Mouse (Mus musculus): ENCODE data around the gene Ascl2. TPM values are rescaled to one million over a fixed set of nuclear protein-coding genes. Genes with fewer than 3 reads are reported as not detected.
A peak's percentile ranks its signal among the peaks of the same experiment; 100 is the strongest.

The Ascl2 gene
- polyA plus RNA-seq (2016; fragmentation: Nextera tagmentation; extraction: Ambion mirVana): 0.17 and 0.40 TPM in 2 replicates

DNA sequence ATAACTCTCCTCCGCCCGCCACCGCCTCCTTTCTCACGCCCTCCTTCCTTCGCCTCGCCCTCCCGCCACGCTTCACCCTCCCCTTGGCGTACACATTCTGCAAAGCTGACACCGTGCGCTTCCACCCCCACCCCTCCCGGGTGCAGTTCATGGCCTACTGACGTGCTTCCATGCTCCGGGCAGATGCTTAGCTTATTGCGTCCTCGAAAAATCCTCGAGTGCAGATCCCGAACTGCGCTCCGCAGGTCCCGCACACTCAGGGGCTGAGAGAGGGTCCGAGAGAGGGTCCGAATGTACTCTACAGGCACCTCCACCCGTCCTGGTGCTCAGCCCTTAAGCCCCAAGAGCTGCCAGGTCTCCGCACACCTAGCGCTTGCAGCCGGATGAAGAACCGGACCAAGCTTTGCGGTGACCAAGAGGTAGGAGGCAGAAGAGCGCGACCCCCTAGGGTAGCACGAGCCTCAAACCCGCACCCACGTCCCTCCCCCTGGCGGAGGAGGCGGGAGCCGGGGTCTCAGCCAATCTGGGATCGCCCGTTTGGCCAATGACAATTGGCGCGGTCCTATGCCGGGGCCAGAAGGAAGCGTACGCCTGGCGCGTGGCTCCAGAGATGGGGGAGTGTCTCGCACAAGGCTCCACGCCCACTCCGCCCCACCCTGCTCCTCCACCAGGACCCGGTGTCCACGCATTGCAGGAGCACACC lies at the start of gene Ascl2:
Gene Ascl2 (minus strand): TSS at position 456 of the 703 bp plus-strand sequence.
- H3K4me2 ChIP-seq: peak within 1 kb of the TSS; percentile 83
- H3K27me3 ChIP-seq: peaks cover 86% of the 10 kb centered on the region
- H3K4me3 ChIP-seq (replicated peaks): peak within 1 kb of the TSS; percentile 46
- 1% methylated on average over 51 of the region's 51 CpGs for WGBS
- H3K27ac ChIP-seq: no peak within 1 kb of the TSS
- no peaks in the 10 kb centered on the region for H3K36me3 ChIP-seq (replicated peaks)
- H3K9me3 ChIP-seq: no peaks in the 10 kb centered on the region
- H3K9ac ChIP-seq: peak within 1 kb of the TSS; percentile 29; the same call in 1 of the 2 replicates
- H3K4me1 ChIP-seq: peaks cover 32% of the 10 kb centered on the region
- ATAC-seq (ENCODE audit: low FRiP score): peak; percentile 21; the same call in 1 of the 2 replicates

DNA sequence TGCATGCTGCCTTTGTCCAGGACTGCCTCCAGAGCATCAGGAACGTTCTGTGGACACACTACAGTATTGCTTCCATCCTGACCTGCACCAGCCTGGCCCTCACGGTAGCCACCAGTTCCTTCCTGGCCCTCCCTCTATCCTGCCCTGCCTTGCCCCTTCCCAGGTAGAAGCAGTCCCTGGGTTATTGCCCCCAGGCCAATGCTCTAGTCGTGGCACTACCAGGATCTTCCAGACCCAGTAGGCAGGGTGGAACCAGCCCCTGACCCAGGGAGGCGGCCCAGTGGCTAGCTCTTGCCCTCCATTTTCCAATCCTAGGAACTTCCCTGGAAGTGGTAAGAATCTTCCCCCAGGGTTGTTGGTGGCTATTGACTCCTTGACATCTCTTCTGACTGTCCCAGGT lies 48.1 kb upstream of the Ascl2 start:
- Histone ChIP-seq H3K4me2 (no peak overlapping the region), H3K27me3 (no peaks in the 10 kb centered on the region), H3K27ac (no peak overlapping the region), H3K9ac (no peak overlapping the region), H3K9me3 (no peaks in the 10 kb centered on the region), H3K4me1 (peaks cover 12% of the 10 kb centered on the region), H3K36me3 (replicated peaks) (no peaks in the 10 kb centered on the region), H3K4me3 (replicated peaks) (no peak overlapping the region)
- ATAC-seq (ENCODE audit: low FRiP score): no peak
- WGBS: 68% methylated on average over 4 of the region's 4 CpGs

DNA sequence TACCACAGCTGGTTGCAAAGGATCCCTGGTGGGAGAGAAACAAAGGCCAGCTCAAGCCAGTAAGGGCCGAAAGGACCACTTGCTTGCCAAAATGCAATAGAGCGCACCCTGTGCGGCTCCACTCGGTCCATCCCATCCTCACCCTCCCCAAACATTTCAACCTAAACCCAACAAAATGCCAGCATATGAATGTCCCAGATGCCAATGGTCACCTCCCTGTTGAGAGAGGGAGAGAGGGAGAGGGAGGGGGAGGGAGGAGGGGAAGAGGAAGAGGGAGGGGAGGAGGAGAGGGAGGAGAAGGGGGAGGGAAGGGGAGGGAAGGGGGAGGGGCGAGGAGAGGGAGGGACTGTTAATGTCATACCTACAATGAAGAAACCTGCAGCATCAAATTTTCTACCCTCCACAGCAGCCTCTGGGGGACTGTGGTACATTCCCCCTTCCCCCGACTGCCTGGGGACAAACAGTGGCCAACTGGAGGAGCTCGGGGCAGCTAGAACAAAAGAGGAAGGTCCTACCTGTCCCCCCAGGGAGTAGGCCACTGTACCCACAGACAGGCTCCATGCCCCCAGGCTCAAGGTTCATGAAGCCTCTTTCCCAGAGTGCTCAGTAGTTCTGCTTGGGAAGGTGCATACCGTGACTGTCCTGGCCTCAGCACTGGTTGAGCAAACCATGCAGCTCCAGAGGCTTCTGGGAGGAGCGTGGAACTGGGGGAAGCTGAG lies 47.5 kb upstream of the Ascl2 start:
- no peaks in the 10 kb centered on the region for H3K27me3 ChIP-seq
- 44% methylated on average over 9 of the region's 9 CpGs for WGBS
- H3K9me3 ChIP-seq: no peaks in the 10 kb centered on the region
- no peak overlapping the region for H3K4me2 ChIP-seq
- no peak overlapping the region for H3K9ac ChIP-seq
- no peak overlapping the region for H3K4me3 ChIP-seq (replicated peaks)
- peaks cover 14% of the 10 kb centered on the region for H3K4me1 ChIP-seq
- no peak for ATAC-seq (ENCODE audit: low FRiP score)
- no peak overlapping the region for H3K27ac ChIP-seq
- no peaks in the 10 kb centered on the region for H3K36me3 ChIP-seq (replicated peaks)

GRCm38 (mm10) chr7:143015755-143016423 lies 46.8 kb upstream of the Ascl2 start:
- Histone ChIP-seq H3K4me2 (no peak overlapping the region), H3K27ac (no peak overlapping the region), H3K9me3 (no peaks in the 10 kb centered on the region), H3K9ac (no peak overlapping the region), H3K27me3 (no peaks in the 10 kb centered on the region), H3K36me3 (replicated peaks) (no peaks in the 10 kb centered on the region), H3K4me3 (replicated peaks) (no peak overlapping the region), H3K4me1 (peaks cover 14% of the 10 kb centered on the region)
- 9% methylated on average over 1 of the region's 1 CpGs for WGBS
- ATAC-seq (ENCODE audit: low FRiP score): no peak

DNA sequence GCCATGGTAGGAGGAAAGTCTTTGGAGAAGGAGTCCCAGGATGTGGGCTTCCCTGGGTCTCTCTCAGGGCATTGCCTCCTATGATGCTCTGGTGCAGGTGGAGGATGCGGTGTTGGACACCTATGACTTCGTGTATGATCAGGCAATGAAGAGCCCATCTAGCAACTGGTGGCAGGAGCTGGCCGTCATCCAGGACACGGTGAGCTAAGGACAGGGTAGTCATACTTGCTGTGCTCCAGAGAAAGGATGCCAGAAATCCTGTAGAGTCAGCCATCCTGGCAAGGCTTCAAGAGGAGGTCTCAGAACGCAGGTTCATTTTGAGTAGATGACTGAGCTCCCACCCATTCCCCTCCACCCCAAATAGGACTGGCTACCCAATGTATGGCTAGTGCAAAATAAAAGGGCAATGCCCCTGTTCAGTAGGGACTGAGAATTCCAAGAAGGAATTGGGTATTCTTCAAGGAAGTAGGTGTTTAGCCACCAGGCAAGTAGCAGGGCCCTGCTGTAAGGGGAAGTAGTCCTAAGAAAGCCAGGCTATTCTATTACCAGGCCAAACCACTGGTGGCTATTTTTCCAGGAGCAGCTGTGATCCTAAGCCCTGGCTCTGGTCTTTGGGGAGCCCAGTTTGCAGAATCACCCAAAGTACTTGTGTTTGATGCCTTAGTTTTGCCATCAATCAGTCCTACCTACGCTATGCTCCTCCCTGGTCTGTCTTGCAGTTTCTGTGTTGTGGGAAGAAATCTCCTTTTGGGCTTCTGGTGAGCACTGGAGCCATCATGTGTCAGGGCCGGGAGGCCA lies 46.0 kb upstream of the Ascl2 start:
- Histone ChIP-seq H3K4me3 (replicated peaks) (no peak overlapping the region), H3K27me3 (no peaks in the 10 kb centered on the region), H3K9ac (no peak overlapping the region), H3K4me1 (peaks cover 14% of the 10 kb centered on the region), H3K4me2 (no peak overlapping the region), H3K9me3 (no peaks in the 10 kb centered on the region), H3K36me3 (replicated peaks) (no peaks in the 10 kb centered on the region), H3K27ac (no peak overlapping the region)
- WGBS: 86% methylated on average over 7 of the region's 7 CpGs
- ATAC-seq (ENCODE audit: low FRiP score): no peak

GRCm38 (mm10) chr7:143013420-143014178 lies 44.5 kb upstream of the Ascl2 start:
- Histone ChIP-seq H3K9ac (no peak overlapping the region), H3K9me3 (no peaks in the 10 kb centered on the region), H3K4me3 (replicated peaks) (no peak overlapping the region), H3K4me2 (no peak overlapping the region), H3K27ac (no peak overlapping the region), H3K36me3 (replicated peaks) (no peaks in the 10 kb centered on the region), H3K4me1 (peaks cover 17% of the 10 kb centered on the region), H3K27me3 (no peaks in the 10 kb centered on the region)
- no peak for ATAC-seq (ENCODE audit: low FRiP score)
- WGBS: 70% methylated on average over 8 of the region's 8 CpGs

- Histone ChIP-seq H3K36me3 (replicated peaks) (no peaks in the 10 kb centered on the region), H3K4me1 (peaks cover 17% of the 10 kb centered on the region), H3K27ac (no peak overlapping the region), H3K4me3 (replicated peaks) (no peak overlapping the region), H3K9ac (no peak overlapping the region), H3K27me3 (no peaks in the 10 kb centered on the region), H3K9me3 (no peaks in the 10 kb centered on the region), H3K4me2 (no peak overlapping the region)
- WGBS: 75% methylated on average over 5 of the region's 5 CpGs
- ATAC-seq (ENCODE audit: low FRiP score): no peak
Measured at GRCm38 (mm10) chr7:143012230-143012875, 43.3 kb upstream of the Ascl2 start.

DNA sequence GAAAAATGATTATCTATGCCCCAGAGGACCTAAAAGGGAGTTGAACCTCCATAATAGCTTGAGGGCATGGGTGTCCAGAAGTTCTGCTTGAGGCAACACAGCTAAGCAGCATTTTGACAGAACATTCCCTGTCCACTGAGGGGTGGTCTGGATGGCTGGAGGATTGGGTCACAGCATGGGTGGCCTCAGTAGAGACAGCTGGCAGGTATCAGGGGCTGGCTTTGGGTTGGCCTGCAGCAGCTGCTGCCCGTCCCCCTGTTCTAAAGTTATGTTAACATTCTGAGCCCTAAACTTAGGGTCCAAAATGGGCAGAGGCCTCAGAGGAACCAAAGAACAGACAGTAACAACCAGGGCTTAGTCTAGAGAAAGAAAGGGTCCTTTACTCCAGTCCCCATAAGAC lies 42.2 kb upstream of the Ascl2 start:
- H3K4me1 ChIP-seq: peaks cover 15% of the 10 kb centered on the region
- 80% methylated on average over 1 of the region's 1 CpGs for WGBS
- no peak overlapping the region for H3K4me3 ChIP-seq (replicated peaks)
- H3K27ac ChIP-seq: no peak overlapping the region
- H3K9ac ChIP-seq: no peak overlapping the region
- no peaks in the 10 kb centered on the region for H3K36me3 ChIP-seq (replicated peaks)
- no peak overlapping the region for H3K4me2 ChIP-seq
- no peaks in the 10 kb centered on the region for H3K9me3 ChIP-seq
- H3K27me3 ChIP-seq: no peaks in the 10 kb centered on the region
- no peak for ATAC-seq (ENCODE audit: low FRiP score)

- Histone ChIP-seq H3K9ac (no peak overlapping the region), H3K27ac (no peak overlapping the region), H3K36me3 (replicated peaks) (no peaks in the 10 kb centered on the region), H3K27me3 (no peaks in the 10 kb centered on the region), H3K4me2 (no peak overlapping the region), H3K9me3 (no peaks in the 10 kb centered on the region), H3K4me3 (replicated peaks) (no peak overlapping the region), H3K4me1 (peaks cover 9% of the 10 kb centered on the region; the same call in 1 of the 2 replicates)
- WGBS: 84% methylated on average over 4 of the region's 4 CpGs
- no peak for ATAC-seq (ENCODE audit: low FRiP score)
Measured at GRCm38 (mm10) chr7:143009996-143010395, 40.9 kb upstream of the Ascl2 start.

DNA sequence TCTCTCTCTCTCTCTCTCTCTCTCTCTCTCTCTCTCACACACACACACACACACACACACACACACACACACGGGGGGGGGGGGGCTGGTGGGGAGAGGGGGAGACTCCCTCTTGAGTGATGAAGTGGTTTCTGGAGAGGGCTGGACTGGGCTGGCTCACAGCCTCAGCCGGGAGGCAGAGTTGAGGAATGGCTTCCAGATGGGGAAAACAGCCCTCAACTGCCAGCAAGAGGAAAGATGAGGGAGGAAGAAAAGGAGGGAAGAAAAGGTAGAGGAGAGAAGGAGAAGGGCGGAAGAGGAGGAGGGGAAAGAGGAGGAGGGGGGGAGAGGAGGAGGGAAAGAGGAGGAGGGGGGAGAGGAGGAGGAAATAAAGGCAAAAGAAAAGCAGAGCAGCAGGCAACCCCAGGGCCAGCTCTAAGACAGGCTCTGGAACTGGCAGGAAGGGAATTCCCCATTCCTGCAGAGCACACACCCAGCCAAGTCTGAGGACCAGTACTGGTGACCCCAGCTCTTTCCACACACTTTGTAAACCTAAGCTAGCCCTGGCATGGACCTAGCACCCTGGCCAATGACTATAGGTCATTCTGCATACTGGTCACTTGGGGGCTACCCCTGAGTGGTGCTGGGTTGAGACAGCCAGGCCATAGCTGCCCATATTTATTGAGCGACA lies 40.1 kb upstream of the Ascl2 start:
- Histone ChIP-seq H3K36me3 (replicated peaks) (no peaks in the 10 kb centered on the region), H3K4me2 (no peak overlapping the region), H3K27me3 (no peaks in the 10 kb centered on the region), H3K9me3 (no peaks in the 10 kb centered on the region), H3K9ac (no peak overlapping the region), H3K4me1 (peaks cover 9% of the 10 kb centered on the region; the same call in 1 of the 2 replicates), H3K4me3 (replicated peaks) (no peak overlapping the region), H3K27ac (peak overlapping the region; percentile 50; the same call in 1 of the 2 replicates)
- 67% methylated on average over 3 of the region's 4 CpGs for WGBS
- ATAC-seq (ENCODE audit: low FRiP score): no peak
